Mouse (Mus musculus) natural killer cell, adult 2 months (primary cell): ENCODE data around the gene Sh3tc1.

Experiments used
- DNase-seq, 2 experiments: peaks; one replicate each; pipeline ENCODE4 v3.0.0; 2022; ENCODE audit warnings: low spot score in 2 of 2

Sh3tc1 gene

DNA sequence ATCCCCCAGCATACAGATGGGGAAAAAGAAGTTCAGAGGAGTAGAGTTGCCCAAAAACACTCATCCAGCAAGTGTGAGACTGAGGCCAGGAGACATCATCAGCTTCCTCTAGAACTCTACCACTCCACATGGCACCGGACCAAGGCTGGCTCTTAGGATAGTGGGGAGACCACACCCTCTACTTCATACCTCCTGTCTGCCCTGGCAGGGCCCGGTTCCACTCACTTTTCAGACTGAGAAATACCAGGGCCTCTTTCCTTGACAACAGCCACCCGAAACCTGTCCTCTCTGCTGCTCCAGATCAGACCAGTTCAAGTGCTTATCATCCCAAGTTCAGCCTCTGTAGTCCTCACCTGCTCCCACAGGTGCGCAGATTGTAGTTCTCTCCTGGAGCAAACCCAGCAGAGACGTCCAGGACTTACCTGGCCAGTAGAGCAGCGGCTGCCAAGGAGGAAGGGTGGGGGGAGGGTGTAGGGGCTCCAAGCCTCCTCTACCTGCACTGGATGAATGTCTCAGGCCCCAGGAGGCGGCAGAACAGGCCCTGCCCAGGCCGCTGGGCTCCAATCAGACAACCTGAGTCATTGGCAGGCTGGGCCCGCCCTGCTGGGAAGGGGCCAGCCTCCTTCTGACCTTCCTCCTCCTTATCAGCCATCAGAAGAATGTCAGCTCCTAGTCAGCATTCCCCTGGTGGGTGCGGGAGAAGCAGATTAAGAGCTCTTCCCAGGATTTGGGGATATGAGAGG, at the start of gene Sh3tc1:
Gene Sh3tc1, minus strand, starts transcription at position 452 of the 743 bp plus-strand sequence.
- DNase-seq: no peak

GRCm38 (mm10) chr5:35788719-35789118, 48.9 kb upstream of the Sh3tc1 start:
- no peak for DNase-seq

- DNase-seq: no peak
Measured at GRCm38 (mm10) chr5:35787847-35788246, 48.1 kb upstream of the Sh3tc1 start.

- DNase-seq: no peak
Measured at GRCm38 (mm10) chr5:35785853-35786252, 46.1 kb upstream of the Sh3tc1 start.

- no peak for DNase-seq
Measured at GRCm38 (mm10) chr5:35782648-35783180, 42.9 kb upstream of the Sh3tc1 start.

DNA sequence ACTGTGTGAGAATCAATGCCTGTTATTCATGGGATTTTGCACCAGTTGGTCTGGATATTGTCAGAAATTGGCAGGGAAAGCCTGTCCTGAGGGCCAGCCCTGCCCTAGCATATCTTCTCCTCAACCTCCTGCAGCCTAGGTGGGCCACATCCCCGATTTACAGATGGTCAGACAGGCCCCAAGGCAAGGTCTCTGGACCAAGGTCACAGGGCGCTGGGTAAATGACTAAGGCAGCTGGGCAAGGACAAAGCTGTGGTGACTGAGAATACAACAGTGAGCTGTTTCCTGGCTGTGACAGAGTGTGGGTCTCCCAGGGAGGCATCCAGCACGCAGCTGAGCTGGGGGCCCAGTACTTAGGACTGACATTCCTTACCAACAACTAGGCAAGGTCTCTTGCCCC, 41.3 kb upstream of the Sh3tc1 start:
- DNase-seq: no peak

DNA sequence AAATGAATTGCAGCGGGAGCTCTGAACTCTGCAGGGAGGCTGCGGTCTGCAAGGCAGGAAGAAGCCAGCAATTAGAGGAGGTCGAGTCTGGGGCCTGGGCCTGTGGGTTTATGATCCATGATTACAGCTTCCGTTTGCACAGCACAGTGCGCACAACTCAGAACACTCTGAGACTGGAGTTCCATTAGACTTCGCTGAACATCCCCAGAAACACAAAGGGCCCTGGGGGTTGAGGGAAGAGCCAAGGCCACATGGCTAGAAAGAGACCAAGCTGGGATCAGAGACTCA, 34.3 kb upstream of the Sh3tc1 start:
- DNase-seq: no peak

DNA sequence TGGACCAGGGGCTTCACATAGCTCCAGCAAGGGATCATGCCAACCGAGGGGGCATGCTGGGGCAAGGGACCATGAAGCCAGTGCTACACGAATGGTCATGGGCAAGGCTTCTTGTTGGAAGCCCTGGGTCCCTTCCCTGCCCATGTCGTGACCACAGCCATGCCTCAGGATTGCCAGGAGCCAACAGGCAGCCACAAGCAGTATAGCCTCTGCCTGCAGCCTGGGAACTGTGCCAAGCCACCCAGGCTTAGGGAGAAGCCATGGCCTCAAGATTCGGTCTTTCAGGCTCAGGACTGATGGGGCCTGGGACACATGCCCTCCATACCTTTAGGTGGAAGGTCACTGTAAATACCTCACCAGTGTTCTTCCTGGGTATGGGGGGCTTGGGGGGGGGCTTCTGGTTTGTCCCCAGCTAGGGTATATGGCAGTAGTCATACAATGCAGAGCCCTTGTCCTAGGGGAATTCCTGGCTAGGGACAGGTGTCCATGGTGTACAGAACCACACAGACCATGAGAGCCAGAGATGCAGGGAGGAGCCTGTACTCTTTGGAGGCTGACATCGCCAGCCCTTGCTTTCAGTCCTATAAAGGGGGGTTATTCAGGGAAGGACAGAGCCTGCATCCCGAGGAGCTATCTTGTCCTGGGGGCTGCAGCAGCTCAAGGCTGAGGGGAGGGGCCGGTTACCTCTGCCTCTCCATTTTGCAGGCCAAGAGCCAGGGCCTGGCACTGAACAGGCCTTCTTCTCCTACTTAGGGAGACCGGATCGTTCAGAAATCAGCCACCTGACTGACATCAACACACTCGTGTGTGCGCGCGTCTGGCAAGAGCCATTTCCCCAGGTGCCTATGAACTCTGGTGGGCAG, 33.7 kb upstream of the Sh3tc1 start:
- DNase-seq: no peak

DNA sequence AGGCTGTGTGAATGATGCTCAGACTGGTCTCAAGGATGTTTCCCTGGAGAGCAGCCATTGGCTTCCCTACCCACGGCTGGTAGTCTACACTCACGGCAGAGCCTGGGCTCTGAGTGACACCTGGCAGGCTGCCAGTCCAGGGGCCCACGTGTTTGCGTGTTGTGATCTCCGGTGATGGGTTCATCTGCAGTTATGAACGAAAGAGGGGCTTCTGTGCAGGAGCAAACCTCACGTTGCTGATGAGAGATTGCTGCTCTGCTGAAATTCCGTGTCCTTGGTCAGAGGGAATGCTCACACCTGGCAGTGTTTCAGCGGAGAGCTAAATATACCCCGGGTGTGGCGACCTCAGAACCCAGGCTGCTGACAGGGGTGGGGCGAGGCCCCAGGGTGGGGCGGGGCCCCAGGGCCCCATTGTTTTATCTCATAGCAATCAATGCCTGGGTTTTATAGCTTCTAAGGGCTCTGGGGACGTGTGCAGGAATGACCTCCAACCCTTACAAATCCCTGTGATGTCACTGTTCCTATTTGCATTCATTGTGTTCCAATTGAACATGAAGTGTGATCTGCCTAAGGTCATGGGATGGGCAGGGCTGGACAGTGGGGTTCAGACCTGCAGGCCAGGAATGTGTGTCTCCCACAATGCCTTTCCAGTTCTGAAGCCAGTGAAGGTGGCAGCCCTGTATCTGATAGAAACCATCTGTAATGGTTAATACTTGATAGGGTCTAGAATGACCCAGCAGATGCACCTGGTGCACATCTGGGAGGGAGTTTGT, 31.3 kb upstream of the Sh3tc1 start:
- DNase-seq: no peak

GRCm38 (mm10) chr5:35770246-35770645, 30.5 kb upstream of the Sh3tc1 start:
- DNase-seq: no peak

DNA sequence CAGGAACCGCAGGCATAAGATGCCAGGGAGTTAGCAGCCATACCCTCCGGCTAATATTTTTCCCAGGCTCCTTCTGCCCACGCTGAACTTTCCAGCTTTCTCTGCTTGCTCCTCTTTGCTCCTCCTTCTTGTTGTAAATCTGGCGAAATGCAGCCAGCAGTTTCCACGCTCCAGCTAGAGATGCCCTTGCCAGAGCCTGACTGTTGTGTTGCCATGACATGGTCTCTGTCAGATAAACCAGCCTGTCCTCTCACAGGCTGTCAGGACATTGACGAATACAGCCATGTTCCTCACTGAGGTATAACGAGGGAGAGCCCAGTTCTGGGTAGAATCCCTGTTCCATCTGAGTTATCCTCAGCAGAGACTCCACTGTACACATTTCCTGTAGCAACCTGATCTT, 29.2 kb upstream of the Sh3tc1 start:
- DNase-seq: no peak

DNA sequence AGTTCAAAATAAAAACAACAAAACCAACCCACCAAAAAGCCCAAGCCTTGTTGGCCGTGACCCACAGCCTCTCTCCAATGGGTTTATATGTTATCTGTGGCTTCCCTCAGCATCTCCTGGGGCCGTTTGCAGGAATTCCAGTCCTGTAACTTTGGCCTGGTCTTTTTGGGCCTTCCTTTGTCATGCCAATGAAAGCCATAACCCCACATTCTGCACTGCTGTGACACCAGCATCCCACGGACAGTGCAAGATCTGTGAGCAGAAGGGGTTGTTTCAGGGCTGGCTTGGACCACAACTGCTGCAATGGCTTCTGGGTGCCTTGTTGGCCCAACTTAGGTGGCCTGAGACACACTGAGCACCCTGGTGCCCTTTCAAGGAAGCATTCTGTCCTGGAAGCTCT, 28.7 kb upstream of the Sh3tc1 start:
- no peak for DNase-seq

- DNase-seq: no peak
Measured at GRCm38 (mm10) chr5:35765909-35766308, 26.1 kb upstream of the Sh3tc1 start.

- DNase-seq: no peak
Measured at GRCm38 (mm10) chr5:35762850-35763249, 23.1 kb upstream of the Sh3tc1 start.

DNA sequence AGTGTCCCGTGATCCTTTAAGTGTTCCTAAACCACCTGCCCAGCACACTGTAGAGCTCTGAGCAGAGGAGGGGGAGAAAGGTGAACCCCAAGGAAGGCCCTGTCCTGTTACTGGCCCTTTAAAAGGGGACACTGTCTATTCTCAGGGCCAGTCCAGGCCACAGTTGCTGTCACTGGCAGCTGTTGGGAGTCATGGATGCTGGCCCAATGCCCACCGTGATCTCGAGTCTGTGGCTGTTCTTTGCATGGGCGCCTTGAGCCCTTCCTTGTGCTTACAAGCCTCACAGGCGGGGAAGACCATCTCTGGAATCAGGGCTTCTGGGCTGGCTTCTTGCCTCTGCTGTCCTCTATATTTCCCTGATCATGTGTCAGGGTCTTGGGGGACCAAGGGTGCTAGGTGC, 22.6 kb upstream of the Sh3tc1 start:
- no peak for DNase-seq

DNA sequence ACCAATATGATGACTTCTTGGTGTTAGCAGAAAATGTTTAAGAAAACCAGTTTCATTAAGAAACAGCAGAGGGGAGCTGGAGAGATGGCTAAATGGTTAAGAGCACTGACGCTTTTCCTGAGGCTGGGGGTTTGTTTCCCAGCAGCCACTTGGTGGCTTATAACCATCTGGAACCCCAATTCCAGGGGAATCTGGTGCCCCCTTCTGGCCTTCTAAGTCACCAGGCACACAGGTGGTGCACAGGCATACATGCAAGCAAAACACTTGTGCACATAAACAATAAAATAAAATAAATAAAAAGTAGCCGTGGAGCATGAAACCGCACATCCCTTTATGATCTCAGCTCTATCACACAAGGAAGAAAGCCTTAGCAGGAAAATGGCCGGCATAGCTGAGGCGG, 21.5 kb upstream of the Sh3tc1 start:
- DNase-seq: no peak

DNA sequence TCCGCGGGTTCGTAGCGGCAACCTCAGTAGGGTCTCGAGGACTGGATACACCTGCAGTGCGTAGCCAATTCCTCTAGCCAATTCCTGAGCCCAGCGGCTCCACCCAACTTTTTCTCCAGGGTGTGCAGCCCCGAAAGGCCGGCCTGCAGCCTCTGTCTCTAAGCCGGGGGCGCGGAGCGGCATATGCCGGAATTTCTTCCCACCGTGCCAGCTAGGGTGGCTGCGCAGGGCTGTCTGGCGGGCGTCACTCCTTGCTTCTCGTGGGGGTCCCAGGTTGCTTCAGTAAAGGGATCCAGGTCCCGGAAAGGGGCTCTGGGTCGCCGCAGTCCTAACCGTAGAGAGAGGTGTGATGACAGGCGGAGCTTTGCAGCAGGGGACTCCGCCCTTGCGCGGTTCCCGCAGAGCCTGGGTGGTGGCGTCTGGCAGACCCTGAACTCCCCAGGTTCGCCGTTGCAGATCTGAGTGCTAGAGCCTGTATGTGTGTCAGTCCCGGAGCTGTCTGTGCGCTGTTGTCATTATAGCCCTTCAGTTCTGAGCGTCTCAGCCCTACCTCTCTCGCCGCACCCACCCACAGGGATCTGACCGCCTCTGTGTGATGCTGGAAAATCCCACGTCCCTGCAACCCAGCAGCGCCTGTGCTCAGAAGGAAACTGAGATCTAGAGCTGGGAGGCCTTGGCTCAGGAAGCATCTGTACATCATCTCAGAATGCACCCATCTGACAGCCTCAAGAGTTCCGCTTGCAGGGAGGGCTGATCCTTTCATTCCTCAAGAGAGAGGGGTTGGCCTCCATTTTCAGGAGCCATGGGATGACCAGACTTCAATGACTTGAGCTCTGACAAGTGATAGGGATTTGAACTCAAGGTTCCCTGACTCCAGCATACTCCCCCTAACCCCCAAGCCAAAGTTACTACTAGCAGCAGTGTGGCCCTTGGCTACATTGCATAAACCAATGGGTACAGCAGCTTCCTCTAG, 18.6 kb upstream of the Sh3tc1 start:
- peak in 1 of 2 experiments; percentile 27 for DNase-seq

GRCm38 (mm10) chr5:35757639-35758001, 17.8 kb upstream of the Sh3tc1 start, which contains the start of gene Ablim2:
Gene Ablim2, plus strand, starts transcription at chr5:35757880.
- DNase-seq: peak; percentile 82 to 91

DNA sequence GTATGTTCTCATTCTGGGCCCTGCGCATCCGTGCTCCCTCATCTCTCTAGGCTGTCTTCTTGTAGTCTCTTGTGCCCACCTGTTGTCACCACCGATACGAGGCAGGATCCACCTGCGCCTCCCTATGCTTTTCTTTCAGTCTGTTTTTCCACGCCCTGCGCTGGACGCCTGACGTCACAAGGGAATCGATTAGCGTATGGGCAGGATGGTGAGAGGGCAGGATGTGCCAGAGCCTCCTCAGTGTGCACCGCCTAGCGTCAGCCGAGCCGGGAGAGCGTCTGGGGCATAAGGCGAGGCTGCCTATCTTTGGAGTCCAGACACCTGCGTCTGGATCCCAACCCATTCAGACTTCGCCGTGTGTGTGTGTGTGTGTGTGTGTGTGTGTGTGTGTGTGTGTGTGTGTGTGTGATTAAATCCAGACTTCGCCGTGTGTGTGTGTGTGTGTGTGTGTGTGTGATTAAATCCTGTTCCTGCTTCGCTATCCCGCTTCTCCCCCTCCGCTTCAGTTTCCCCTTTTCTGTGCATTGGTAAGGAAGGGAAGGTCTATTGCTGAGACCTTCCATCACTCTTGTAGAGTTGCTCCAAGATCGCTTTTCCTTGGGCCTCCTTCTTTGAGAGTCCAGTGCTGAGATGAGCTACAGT, 17.3 kb upstream of the Sh3tc1 start:
- peak; percentile 19 to 35 for DNase-seq

DNA sequence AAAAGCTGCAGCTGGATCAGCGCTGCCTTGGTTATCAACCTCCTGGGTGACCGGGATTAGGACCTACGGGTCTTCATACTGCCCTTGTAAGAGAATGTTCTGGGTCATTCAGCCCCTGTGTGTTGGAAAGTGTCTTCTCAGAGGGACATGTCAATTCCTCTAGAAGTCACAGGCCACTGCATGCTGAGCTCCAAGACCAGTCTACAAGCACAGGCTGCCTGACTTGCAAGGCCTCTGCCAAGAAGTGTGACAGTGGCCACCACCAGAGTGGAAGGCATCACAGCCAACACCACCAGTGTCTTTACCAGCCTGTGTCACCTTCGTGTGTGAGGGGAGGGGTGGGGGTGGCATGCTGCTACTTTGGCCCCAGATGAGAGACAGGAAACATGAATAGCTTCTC, 16.2 kb upstream of the Sh3tc1 start:
- no peak for DNase-seq
